Mouse (Mus musculus): Measurements from ENCODE around the gene Gm10147.
"Not testable (repeated sequence)": the region's sequence is repeated elsewhere in the genome, so short reads cannot be mapped to it uniquely, and the experiment has no call there.

Gm10147 gene

GRCm38 (mm10) chrX:28607742-28608141 lies at the start of gene Gm10147:
Gm10147 (minus strand) TSS chrX:28607842.
- not testable (repeated sequence) for DNase-seq
